Mouse (Mus musculus) thymus, adult 2 months (tissue): ENCODE measurements around the gene Gm7137. TPM values are rescaled to one million over a fixed set of nuclear protein-coding genes. Genes with fewer than 3 reads are reported as not detected.

Experiments used
- DNase-seq: peaks from one replicate; pipeline ENCODE4 v3.0.0; 2021
- H3K27ac ChIP-seq: fragments of 200-500 bp; 2 replicates; pipeline ENCODE4 v1.5.1; 2012; ENCODE audit warnings: low read length, control low read depth; ENCODE audit not compliant: control insufficient read depth, insufficient read depth
- H3K27me3 ChIP-seq: fragments of 200-500 bp; 2 replicates; pipeline ENCODE4 v1.6.1; 2012; ENCODE audit warnings: mild to moderate bottlenecking, low read length, moderate library complexity, mixed read lengths; ENCODE audit not compliant: control insufficient read depth, insufficient read depth
- H3K36me3 ChIP-seq: fragments of 200-500 bp; 2 replicates; pipeline ENCODE4 v1.6.1; 2012; ENCODE audit warnings: mild to moderate bottlenecking, low read length, moderate library complexity; ENCODE audit not compliant: control insufficient read depth, insufficient read depth
- H3K4me1 ChIP-seq: fragments of 200-500 bp; replicated peaks from 2 replicates; pipeline ENCODE4 v1.6.1; 2012; ENCODE audit warnings: low read length; ENCODE audit not compliant: control insufficient read depth, insufficient read depth
- H3K4me3 ChIP-seq: fragments of 200-500 bp; 2 replicates; pipeline ENCODE4 v1.5.1; 2012; ENCODE audit warnings: mild to moderate bottlenecking, low read length, control low read depth, moderate library complexity; ENCODE audit not compliant: control insufficient read depth, insufficient read depth
- CTCF ChIP-seq: fragments of 200-500 bp; IDR thresholded peaks from 2 replicates; pipeline ENCODE4 v1.5.1; 2012; ENCODE audit warnings: mild to moderate bottlenecking, control low read depth, low read length, moderate library complexity, borderline replicate concordance; ENCODE audit not compliant: control insufficient read depth, poor library complexity, insufficient read depth; ENCODE audit errors: extremely low read depth
- POLR2A ChIP-seq: fragments of 200-500 bp; IDR thresholded peaks from 2 replicates; pipeline ENCODE4 v1.6.1; 2012; ENCODE audit warnings: mild to moderate bottlenecking, low read length, control low read depth, moderate library complexity; ENCODE audit not compliant: control insufficient read depth, poor library complexity, insufficient read depth; ENCODE audit errors: extremely low read depth
- WGBS: fragments of 180-500 bp; shearing (Covaris S2); methylation state at CpG from one replicate; pipeline ENCODE4 v1.1.7; 2018; 5-methylcytosine and 5-hydroxymethylcytosine counted together
- polyA plus RNA-seq: library from polyadenylated mRNA; depleted of rRNA; stranded (reverse); fragments of >200 nt; gene quantifications from 2 replicates; pipeline ENCODE4 v1.2.3, GENCODE M21; 2012; rRNA removed

The Gm7137 gene
- polyA plus RNA-seq, 1 experiment, result not detected

- no peak for DNase-seq
- 58% methylated on average over 4 of the region's 4 CpGs for WGBS
Observed at GRCm38 (mm10) chr10:77738929-77739328, 49.1 kb downstream of the Gm7137 start.

More at GRCm38 (mm10) chr10:77738929-77739328, 49.1 kb downstream of the Gm7137 start:
- Histone ChIP-seq H3K4me1 (no peaks in the 10 kb centered on the region), H3K27me3 (no peaks in the 10 kb centered on the region), H3K36me3 (no peaks in the 10 kb centered on the region), H3K27ac (no peak overlapping the region), H3K4me3 (no peak overlapping the region)
- TF ChIP-seq CTCF (no peak), POLR2A (no peak)

Other genes starting within 250 kb of the Gm7137 start
- gene Pttg1ip, start 206.5 kb downstream of the Gm7137 start, polyA plus RNA-seq, result 103 and 129 TPM in 2 replicates
- 236 and 248 TPM in 2 replicates for gene Sumo3, start 182.1 kb downstream of the Gm7137 start, polyA plus RNA-seq
- gene Gm49325, start 182.0 kb downstream of the Gm7137 start, polyA plus RNA-seq, result not detected in 2 replicates
- gene Ube2g2, start 165.9 kb downstream of the Gm7137 start, polyA plus RNA-seq, result 52.0 and 52.6 TPM in 2 replicates
- gene Tspear, start 101.6 kb downstream of the Gm7137 start, polyA plus RNA-seq, result 0.97 and 1.3 TPM in 2 replicates
- not detected in 2 replicates for gene Gm19402, start 97.4 kb downstream of the Gm7137 start, polyA plus RNA-seq
- not detected in 2 replicates for gene Gm9508, start 91.0 kb downstream of the Gm7137 start, polyA plus RNA-seq
- not detected in 2 replicates for gene Gm10272, start 81.6 kb downstream of the Gm7137 start, polyA plus RNA-seq
- not detected in 2 replicates for gene Gm10024, start 76.7 kb downstream of the Gm7137 start, polyA plus RNA-seq
- not detected in 2 replicates for gene Gm10142, start 72.4 kb downstream of the Gm7137 start, polyA plus RNA-seq
- 0.23 TPM in 1 of 2 replicates, not detected in the other for gene Krtap12-1, start 67.6 kb downstream of the Gm7137 start, polyA plus RNA-seq
- gene Gm10100, start 61.7 kb downstream of the Gm7137 start, polyA plus RNA-seq, result not detected in 2 replicates
- not detected in 2 replicates for gene Gm18596, start 45.6 kb downstream of the Gm7137 start, polyA plus RNA-seq
- not detected in 2 replicates for gene Gm9736, start 36.8 kb downstream of the Gm7137 start, polyA plus RNA-seq
- gene Gm3233, start 28.5 kb downstream of the Gm7137 start, polyA plus RNA-seq, result not detected in 2 replicates
- not detected in 2 replicates for gene Gm3238, start 16.9 kb downstream of the Gm7137 start, polyA plus RNA-seq
- not detected in 2 replicates for gene Gm7138, start 11.3 kb downstream of the Gm7137 start, polyA plus RNA-seq
- not detected in 2 replicates for gene Gm3250, start 5.7 kb downstream of the Gm7137 start, polyA plus RNA-seq
- not detected in 2 replicates for gene Gm9639, start 6.9 kb upstream of the Gm7137 start, polyA plus RNA-seq
- gene Gm19668, start 10.9 kb upstream of the Gm7137 start, polyA plus RNA-seq, result not detected in 2 replicates
- gene Gm9507, start 23.6 kb upstream of the Gm7137 start, polyA plus RNA-seq, result not detected in 2 replicates
- gene Gm2696, start 26.5 kb upstream of the Gm7137 start, polyA plus RNA-seq, result not detected in 2 replicates
- gene Krtap10-4, start 38.9 kb upstream of the Gm7137 start, polyA plus RNA-seq, result not detected in 2 replicates
- 0.12 TPM in 1 of 2 replicates, not detected in the other for gene Krtap10-10, start 47.7 kb upstream of the Gm7137 start, polyA plus RNA-seq
- 0.36 TPM in 1 of 2 replicates, not detected in the other for gene Gm36176, start 58.6 kb upstream of the Gm7137 start, polyA plus RNA-seq
- gene Gm10318, start 64.7 kb upstream of the Gm7137 start, polyA plus RNA-seq, result not detected in 2 replicates
- 0.24 and 0.27 TPM in 2 replicates for gene Gm3285, start 73.8 kb upstream of the Gm7137 start, polyA plus RNA-seq
- 1.1 and 1.9 TPM in 2 replicates for gene Lrrc3, start 114.3 kb upstream of the Gm7137 start, polyA plus RNA-seq
- 16.4 and 21.0 TPM in 2 replicates for gene Trpm2, start 182.4 kb upstream of the Gm7137 start, polyA plus RNA-seq
- gene 1810043G02Rik, start 190.3 kb upstream of the Gm7137 start, polyA plus RNA-seq, result 39.0 and 49.5 TPM in 2 replicates
- gene Pfkl, start 221.9 kb upstream of the Gm7137 start, polyA plus RNA-seq, result 81.2 and 93.7 TPM in 2 replicates